Mouse (Mus musculus) kidney, postnatal 10 days (tissue): Measurements from ENCODE around the gene Slc22a30.
"Not testable (repeated sequence)": the region's sequence is repeated elsewhere in the genome, so short reads cannot be mapped to it uniquely, and the experiment has no call there.

Experiments
- DNase-seq: peaks from one replicate; pipeline ENCODE4 v3.0.0; 2021; ENCODE audit warnings: mixed read lengths

The Slc22a30 gene

GRCm38 (mm10) chr19:8405011-8405410 lies at the start of gene Slc22a30:
Gene Slc22a30, minus strand, starts transcription at chr19:8405111.
- DNase-seq = not testable (repeated sequence)

GRCm38 (mm10) chr19:8448321-8448720 lies 43.4 kb upstream of the Slc22a30 start:
- DNase-seq = no peak

GRCm38 (mm10) chr19:8447516-8447915 lies 42.6 kb upstream of the Slc22a30 start:
- DNase-seq = no peak

GRCm38 (mm10) chr19:8431051-8431662 lies 26.2 kb upstream of the Slc22a30 start:
- no peak for DNase-seq

GRCm38 (mm10) chr19:8407290-8408021 lies 2.5 kb upstream of the Slc22a30 start:
- not testable (repeated sequence) for DNase-seq
